ENCODE assay signal across 26 mouse cellular contexts in the genomic region with DNA sequence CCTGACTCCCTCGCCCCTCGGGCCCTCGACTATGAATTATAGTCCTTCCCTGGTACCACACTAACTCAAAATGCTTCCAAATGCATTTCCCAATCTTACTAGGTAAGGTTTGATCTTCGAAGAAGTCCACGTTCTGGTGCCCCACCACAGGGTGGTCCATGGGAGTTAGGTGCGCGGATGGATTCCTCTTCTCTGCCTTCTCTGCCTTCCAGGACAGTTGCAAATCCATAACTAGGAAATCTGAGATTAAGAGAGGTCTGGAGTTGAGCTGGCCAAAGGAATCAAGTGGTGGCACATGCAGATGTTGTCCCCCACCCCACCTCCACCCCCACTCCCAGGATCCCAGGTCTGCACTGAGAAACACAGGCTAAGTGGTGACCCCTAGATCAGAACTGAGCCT. TPM values are rescaled to one million over a fixed set of nuclear protein-coding genes. Genes with fewer than 3 reads are reported as not detected.
"Had no signal": no experiment of that assay in that cellular context is flagged by ENCODE, and none has a peak within 500 bp of the region (broad histone marks: within the 10 kb centered on the region; RNA-seq: fewer than 3 reads in every experiment).

No protein-coding gene starts in this region.

- H3K27ac ChIP-seq: kidney, postnatal 0 days; layer of hippocampus, adult 2 months; limb, embryonic 13.5 days; liver, embryonic 12.5 days; liver, embryonic 15.5 days; lung, embryonic 15.5 days; midbrain, embryonic 12.5 days; neural tube, embryonic 12.5 days; stomach, embryonic 15.5 days had no signal

- H3K36me3 ChIP-seq: limb, embryonic 13.5 days; liver, embryonic 12.5 days; liver, embryonic 15.5 days; lung, embryonic 15.5 days; midbrain, embryonic 12.5 days; neural tube, embryonic 12.5 days; stomach, embryonic 15.5 days had no signal

- H3K4me2 ChIP-seq: liver, embryonic 12.5 days; liver, embryonic 15.5 days; lung, embryonic 15.5 days; midbrain, embryonic 12.5 days; neural tube, embryonic 12.5 days; stomach, embryonic 15.5 days had no signal

- DNase-seq: kidney, adult 2 months; kidney, postnatal 25 days; layer of hippocampus, adult 9-11 months; liver; lung, adult 18-20 months; lung, postnatal 10 days; lung, postnatal 36 days; right cerebral cortex, postnatal 25 days; spleen, adult 18-20 months; thymus, postnatal 25 days had no signal

- H3K9me3 ChIP-seq: limb, embryonic 13.5 days; liver, embryonic 12.5 days; liver, embryonic 15.5 days; lung, embryonic 15.5 days; megakaryocyte, embryonic 14.5 days; midbrain, embryonic 12.5 days; neural tube, embryonic 12.5 days; stomach, embryonic 15.5 days had no signal

- H3K4me3 ChIP-seq: layer of hippocampus, adult 2 months; limb, embryonic 13.5 days; liver, embryonic 12.5 days; liver, embryonic 15.5 days; lung, embryonic 15.5 days; megakaryocyte, embryonic 14.5 days; midbrain, embryonic 12.5 days; neural tube, embryonic 12.5 days; stomach, embryonic 15.5 days had no signal

- H3K4me1 ChIP-seq: liver, embryonic 12.5 days; liver, embryonic 15.5 days; midbrain, embryonic 12.5 days; neural tube, embryonic 12.5 days had no signal

- H3K9ac ChIP-seq: limb, embryonic 13.5 days; liver, embryonic 12.5 days; liver, embryonic 15.5 days; lung, embryonic 15.5 days; midbrain, embryonic 12.5 days; neural tube, embryonic 12.5 days; stomach, embryonic 15.5 days had no signal

- ATAC-seq: liver, embryonic 12.5 days had no signal

RNA-seq across cellular contexts. Expression of a gene that starts 25.6 kb away (rescaled TPM):
- total RNA-seq: layer of hippocampus, adult 2 months; layer of hippocampus, postnatal 25 days; left cerebral cortex, adult 18-20 months; left cerebral cortex, postnatal 25 days; midbrain, postnatal 0 days; neutrophil, adult 5-6 weeks had no signal
- polyA plus RNA-seq: kidney, embryonic 14.5 days; kidney, postnatal 0 days; midbrain, embryonic 12.5 days; midbrain, postnatal 0 days had no signal
